Mouse (Mus musculus) neural tube, embryonic 12.5 days (tissue): Measurements from ENCODE around the gene Slc17a2. TPM values are rescaled to one million over a fixed set of nuclear protein-coding genes. Genes with fewer than 3 reads are reported as not detected.

ENCODE experiments used
- ATAC-seq: fragments of 200-750 bp; cut with Nextera tagmentation; 2 replicates; pipeline ENCODE4 v1.8.0; 2017; ENCODE audit warnings: low read depth, mild to moderate bottlenecking, moderate TSS enrichment, moderate library complexity; ENCODE audit not compliant: low FRiP score
- H3K27ac ChIP-seq: fragments of 300-500 bp; sonication (generic); 2 replicates; pipeline ENCODE4 v1.5.1; 2016
- H3K27me3 ChIP-seq: fragments of 300-500 bp; sonication (generic); replicated peaks from 2 replicates; pipeline ENCODE4 v1.6.1; 2016; ENCODE audit warnings: mild to moderate bottlenecking
- H3K36me3 ChIP-seq: fragments of 300-500 bp; sonication (generic); 2 replicates; pipeline ENCODE4 v1.6.1; 2016; ENCODE audit warnings: mild to moderate bottlenecking
- H3K4me1 ChIP-seq: fragments of 300-500 bp; sonication (generic); 2 replicates; pipeline ENCODE4 v1.6.1; 2016
- H3K4me2 ChIP-seq: fragments of 300-500 bp; sonication (generic); replicated peaks from 2 replicates; pipeline ENCODE4 v1.6.1; 2016; ENCODE audit warnings: mild to moderate bottlenecking
- H3K4me3 ChIP-seq: fragments of 300-500 bp; sonication (generic); 2 replicates; pipeline ENCODE4 v1.5.1; 2016
- H3K9ac ChIP-seq: fragments of 300-500 bp; sonication (generic); 2 replicates; pipeline ENCODE4 v1.6.1; 2016; ENCODE audit warnings: mild to moderate bottlenecking
- H3K9me3 ChIP-seq: fragments of 300-500 bp; sonication (generic); 2 replicates; pipeline ENCODE4 v1.6.1; 2016; ENCODE audit warnings: mild to moderate bottlenecking
- WGBS: fragments of 180-500 bp; shearing (Covaris S2); methylation state at CpG from one replicate; pipeline ENCODE4 v1.1.7; 2016; 5-methylcytosine and 5-hydroxymethylcytosine counted together
- polyA plus RNA-seq: library from polyadenylated mRNA; unstranded; fragments of >200 nt; fragmentation: Nextera tagmentation; extraction: Ambion mirVana; gene quantifications from 2 replicates; pipeline ENCODE4 v1.2.1, GENCODE M21; 2016

The Slc17a2 gene
- polyA plus RNA-seq, 1 experiment from 2014 or later = not detected

DNA sequence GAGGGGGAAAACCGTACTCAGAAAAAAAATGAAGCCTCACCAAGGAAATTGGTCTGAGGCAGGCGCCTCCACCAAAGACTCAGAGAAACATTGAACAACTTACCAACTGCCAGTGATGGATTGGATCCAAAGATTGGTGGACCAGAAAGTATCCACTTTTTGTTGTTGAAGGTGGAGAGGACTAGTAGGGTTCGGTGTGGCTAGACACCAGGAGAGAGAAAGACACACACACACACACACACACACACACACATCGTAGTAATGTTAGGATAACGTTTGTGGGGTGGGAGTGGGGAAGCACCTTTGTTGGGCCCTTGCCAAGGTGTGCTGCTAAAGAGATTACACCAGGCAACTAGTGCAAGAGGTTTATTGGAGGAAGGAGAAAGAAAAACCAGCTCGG lies 60.2 kb downstream of the Slc17a2 start:
- no peak overlapping the region for H3K4me3 ChIP-seq
- 90% methylated on average over 6 of the region's 6 CpGs for WGBS
- no peaks in the 10 kb centered on the region for H3K27me3 ChIP-seq
- no peaks in the 10 kb centered on the region for H3K36me3 ChIP-seq
- no peak overlapping the region for H3K27ac ChIP-seq
- no peak for ATAC-seq
- H3K4me2 ChIP-seq = no peak overlapping the region
- H3K9me3 ChIP-seq = no peaks in the 10 kb centered on the region
- no peaks in the 10 kb centered on the region for H3K4me1 ChIP-seq
- H3K9ac ChIP-seq = no peak overlapping the region

DNA sequence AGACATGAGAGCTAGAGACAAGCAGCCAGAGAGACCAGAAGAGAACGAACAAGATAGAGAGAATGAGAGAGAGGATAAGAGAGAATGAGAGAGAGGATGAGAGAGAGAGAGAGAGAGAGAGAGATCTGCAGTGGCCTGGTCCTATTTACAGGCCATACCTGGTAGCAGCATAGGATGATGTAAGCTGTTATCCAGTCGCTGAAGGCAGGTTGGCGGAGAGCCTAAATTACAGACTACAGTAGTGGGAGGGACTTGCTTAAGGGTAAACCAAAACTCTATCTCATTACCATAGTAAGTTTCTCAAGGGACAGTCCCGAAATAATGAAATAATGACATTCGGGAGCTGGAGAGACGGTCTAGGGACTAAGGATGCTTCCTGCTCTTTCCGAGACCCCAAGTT lies 60.6 kb downstream of the Slc17a2 start, which contains the start of gene Slc17a1:
TSS of gene Slc17a1 (plus strand) at position 346 of the 400 bp plus-strand sequence.
- H3K27ac ChIP-seq = no peak within 1 kb of the TSS
- H3K4me1 ChIP-seq = no peaks in the 10 kb centered on the region
- ATAC-seq = no peak
- WGBS = 91% methylated on average over 7 of the region's 7 CpGs
- no peaks in the 10 kb centered on the region for H3K27me3 ChIP-seq
- H3K4me3 ChIP-seq = no peak within 1 kb of the TSS
- H3K9me3 ChIP-seq = no peaks in the 10 kb centered on the region
- no peaks in the 10 kb centered on the region for H3K36me3 ChIP-seq
- no peak within 1 kb of the TSS for H3K4me2 ChIP-seq
- no peak within 1 kb of the TSS for H3K9ac ChIP-seq

DNA sequence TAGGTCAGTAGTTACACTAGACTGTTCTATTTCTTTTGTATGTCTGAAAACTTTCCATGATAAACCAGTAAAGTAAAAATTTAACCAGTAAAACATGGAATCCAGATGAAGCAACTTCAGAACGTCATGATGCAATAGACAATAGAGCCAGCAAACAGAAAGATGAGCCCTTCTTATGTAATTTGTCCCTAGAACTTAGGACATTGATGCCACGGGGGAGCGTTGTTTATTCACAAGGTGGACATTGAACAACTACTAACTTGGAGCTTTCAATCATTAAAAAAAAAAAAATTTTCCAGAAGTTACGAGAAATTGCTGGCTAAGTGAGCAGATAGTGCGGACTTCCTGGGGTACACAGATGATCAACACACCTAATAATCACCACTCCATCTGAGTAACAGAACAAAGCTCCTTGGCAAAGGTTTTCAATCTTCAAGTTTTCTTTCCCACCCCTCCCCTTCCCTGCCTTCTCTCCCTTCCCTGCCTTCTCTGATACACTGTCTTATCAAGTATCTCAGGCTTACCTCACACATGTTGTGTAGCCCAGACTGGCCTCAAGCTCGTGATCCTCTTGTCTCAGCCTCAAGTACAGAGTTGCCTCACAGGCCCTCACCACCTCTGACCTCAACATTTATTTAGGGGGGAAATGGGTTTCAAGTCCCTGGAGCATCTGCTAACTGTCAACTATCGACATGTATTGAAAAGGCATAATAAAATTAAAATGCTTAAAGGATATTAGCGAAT lies 62.2 kb downstream of the Slc17a2 start:
- H3K27me3 ChIP-seq = no peaks in the 10 kb centered on the region
- H3K27ac ChIP-seq = no peak overlapping the region
- H3K4me2 ChIP-seq = no peak overlapping the region
- H3K4me1 ChIP-seq = no peaks in the 10 kb centered on the region
- no peaks in the 10 kb centered on the region for H3K9me3 ChIP-seq
- no peak overlapping the region for H3K4me3 ChIP-seq
- no peak for ATAC-seq
- 91% methylated on average over 8 of the region's 8 CpGs for WGBS
- H3K9ac ChIP-seq = no peak overlapping the region
- H3K36me3 ChIP-seq = no peaks in the 10 kb centered on the region

DNA sequence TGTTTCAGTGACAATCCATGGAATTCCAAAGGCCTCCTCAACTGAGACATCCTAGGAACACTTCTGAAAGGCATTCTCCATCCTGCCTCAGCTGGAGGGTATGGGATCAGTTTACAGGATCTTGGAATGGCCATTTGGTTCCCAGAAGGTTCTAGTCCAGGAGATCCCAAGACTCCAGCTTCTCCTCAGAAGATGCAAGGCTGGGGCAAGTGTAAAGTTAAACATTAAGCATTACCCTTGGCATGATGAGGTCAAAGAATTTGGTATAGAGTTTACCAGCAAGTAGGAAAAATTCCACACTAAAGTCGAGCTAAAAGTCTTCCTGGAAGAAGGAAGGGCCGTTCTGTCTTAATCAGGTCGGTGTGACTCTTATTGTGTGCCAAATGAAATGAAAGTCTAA lies 63.2 kb downstream of the Slc17a2 start:
- H3K36me3 ChIP-seq = no peaks in the 10 kb centered on the region
- H3K9ac ChIP-seq = no peak overlapping the region
- H3K4me2 ChIP-seq = no peak overlapping the region
- H3K27ac ChIP-seq = no peak overlapping the region
- no peaks in the 10 kb centered on the region for H3K27me3 ChIP-seq
- WGBS = 79% methylated on average over 3 of the region's 3 CpGs
- H3K4me3 ChIP-seq = no peak overlapping the region
- ATAC-seq = no peak
- H3K4me1 ChIP-seq = no peaks in the 10 kb centered on the region
- H3K9me3 ChIP-seq = no peaks in the 10 kb centered on the region

DNA sequence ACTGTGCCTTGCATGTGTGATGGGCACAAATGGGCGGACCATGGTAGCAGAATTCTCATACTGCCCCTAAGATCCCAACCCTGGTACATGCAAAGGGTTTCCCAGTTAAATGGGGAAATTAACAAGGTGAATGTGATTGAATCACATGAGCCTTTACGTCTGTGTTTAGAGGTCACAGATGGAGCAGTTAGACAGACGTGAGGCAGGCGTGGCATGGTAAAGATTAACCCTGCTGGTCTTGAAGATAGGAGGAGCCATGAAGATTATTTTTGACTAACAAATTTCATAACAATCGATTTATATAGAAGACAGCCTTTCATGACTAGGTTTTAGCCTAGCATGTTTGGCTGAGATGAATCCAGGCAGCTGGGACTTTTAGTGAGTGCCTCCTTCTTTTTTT lies 66.3 kb downstream of the Slc17a2 start:
- no peak overlapping the region for H3K4me3 ChIP-seq
- H3K4me2 ChIP-seq = no peak overlapping the region
- H3K27ac ChIP-seq = no peak overlapping the region
- no peak for ATAC-seq
- WGBS = 85% methylated on average over 5 of the region's 5 CpGs
- no peak overlapping the region for H3K9ac ChIP-seq
- H3K9me3 ChIP-seq = no peaks in the 10 kb centered on the region
- H3K36me3 ChIP-seq = no peaks in the 10 kb centered on the region
- no peaks in the 10 kb centered on the region for H3K27me3 ChIP-seq
- H3K4me1 ChIP-seq = no peaks in the 10 kb centered on the region

Other genes with a start within 250 kb of the Slc17a2 start
- 5.1 and 7.4 TPM in 2 replicates for gene Hist1h3e, start 244.6 kb upstream of the Slc17a2 start, polyA plus RNA-seq
- 52.5 and 96.7 TPM in 2 replicates for gene Hist1h2ae, start 235.8 kb upstream of the Slc17a2 start, polyA plus RNA-seq
- 8.8 and 11.8 TPM in 2 replicates for gene Hist1h2bg, start 235.6 kb upstream of the Slc17a2 start, polyA plus RNA-seq
- 3.4 and 6.6 TPM in 2 replicates for gene Hist1h2bf, start 232.8 kb upstream of the Slc17a2 start, polyA plus RNA-seq
- gene Hist1h2ad, start 232.6 kb upstream of the Slc17a2 start, polyA plus RNA-seq = 0.86 and 2.8 TPM in 2 replicates
- 3.8 and 4.9 TPM in 2 replicates for gene Hist1h3d, start 231.2 kb upstream of the Slc17a2 start, polyA plus RNA-seq
- 65.8 and 97.5 TPM in 2 replicates for gene Hist1h4d, start 225.4 kb upstream of the Slc17a2 start, polyA plus RNA-seq
- gene Hist1h2be, start 185.9 kb upstream of the Slc17a2 start, polyA plus RNA-seq = 1.9 and 2.1 TPM in 2 replicates
- gene Hist1h1e, start 184.4 kb upstream of the Slc17a2 start, polyA plus RNA-seq = 12.8 and 20.3 TPM in 2 replicates
- 0.66 and 0.74 TPM in 2 replicates for gene Hist1h2ac, start 123.0 kb upstream of the Slc17a2 start, polyA plus RNA-seq
- gene Hist1h2bc, start 122.8 kb upstream of the Slc17a2 start, polyA plus RNA-seq = 28.0 and 29.4 TPM in 2 replicates
- 0.23 TPM in 1 of 2 replicates, not detected in the other for gene Hist1h1t, start 111.2 kb upstream of the Slc17a2 start, polyA plus RNA-seq
- gene Hist1h4c, start 108.5 kb upstream of the Slc17a2 start, polyA plus RNA-seq = 5.1 and 7.8 TPM in 2 replicates
- 3.9 TPM in 2 replicates for gene Hfe, start 96.1 kb upstream of the Slc17a2 start, polyA plus RNA-seq
- 13.3 and 13.6 TPM in 2 replicates for gene Hist1h1c, start 68.2 kb upstream of the Slc17a2 start, polyA plus RNA-seq
- 6.8 and 7.4 TPM in 2 replicates for gene Hist1h3c, start 61.4 kb upstream of the Slc17a2 start, polyA plus RNA-seq
- 1.3 and 1.7 TPM in 2 replicates for gene Hist1h2bb, start 60.3 kb upstream of the Slc17a2 start, polyA plus RNA-seq
- 28.5 and 44.2 TPM in 2 replicates for gene Hist1h2ab, start 55.9 kb upstream of the Slc17a2 start, polyA plus RNA-seq
- 5.8 and 10.0 TPM in 2 replicates for gene Hist1h3b, start 54.7 kb upstream of the Slc17a2 start, polyA plus RNA-seq
- 4.5 and 6.1 TPM in 2 replicates for gene Hist1h4b, start 50.0 kb upstream of the Slc17a2 start, polyA plus RNA-seq
- gene Hist1h4a, start 45.8 kb upstream of the Slc17a2 start, polyA plus RNA-seq = 1.0 TPM in 1 of 2 replicates, not detected in the other
- 3.5 and 3.6 TPM in 2 replicates for gene Hist1h3a, start 44.6 kb upstream of the Slc17a2 start, polyA plus RNA-seq
- gene Hist1h1a, start 43.3 kb upstream of the Slc17a2 start, polyA plus RNA-seq = 1.5 and 3.0 TPM in 2 replicates
- gene Trim38, start 37.1 kb upstream of the Slc17a2 start, polyA plus RNA-seq = not detected in 2 replicates
- 0.18 TPM in 1 of 2 replicates, not detected in the other for gene Slc17a3, start 32.4 kb downstream of the Slc17a2 start, polyA plus RNA-seq
- not detected in 2 replicates for gene Slc17a1, start 60.8 kb downstream of the Slc17a2 start, polyA plus RNA-seq
- gene Slc17a4, start 108.0 kb downstream of the Slc17a2 start, polyA plus RNA-seq = 0.14 and 0.37 TPM in 2 replicates
- not detected in 2 replicates for gene Hist1h2ba, start 127.2 kb downstream of the Slc17a2 start, polyA plus RNA-seq
- gene Hist1h2aa, start 127.5 kb downstream of the Slc17a2 start, polyA plus RNA-seq = not detected in 2 replicates
- gene Scgn, start 184.2 kb downstream of the Slc17a2 start, polyA plus RNA-seq = 0.50 and 0.79 TPM in 2 replicates